21 mouse cellular contexts compared by ENCODE assay signal in the genomic region with DNA sequence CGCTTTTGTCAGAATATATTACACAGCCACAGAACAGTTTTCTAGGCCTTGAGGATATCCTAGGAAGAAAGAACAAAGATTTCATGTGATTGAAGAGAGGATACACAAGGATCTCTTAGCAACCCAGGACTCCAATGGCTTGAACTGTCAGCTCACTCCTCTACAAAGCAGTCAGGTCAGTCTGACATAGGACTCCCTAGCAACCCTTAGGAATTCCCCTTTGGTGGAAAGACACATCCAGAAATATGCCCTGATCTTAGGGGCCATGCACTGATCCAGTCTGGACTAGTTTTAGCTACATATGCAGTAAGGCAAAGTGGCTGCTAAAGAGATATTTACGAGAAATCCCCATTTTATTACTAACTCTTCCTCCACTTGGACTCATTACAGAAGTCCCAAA.
"Had no signal": no experiment of that assay in that cellular context is flagged by ENCODE, and none has a peak within 500 bp of the region (broad histone marks: within the 10 kb centered on the region; RNA-seq: fewer than 3 reads in every experiment).

No protein-coding gene starts in this region.

- DNase-seq: kidney, adult 8-10 months; kidney, postnatal 10 days; kidney, postnatal 36 days; layer of hippocampus, postnatal 36 days; liver, embryonic 13.5 days; lung, adult 2 months; lung, postnatal 14 days; lung, postnatal 4 days; right cerebral cortex, adult 18-20 months; right cerebral cortex, postnatal 14 days; right cerebral cortex, postnatal 4 days; thymus, adult 2 months; thymus, postnatal 14 days; thymus, postnatal 4 days had no signal

- H3K4me2 ChIP-seq: kidney, embryonic 15.5 days; liver, embryonic 13.5 days; midbrain, embryonic 11.5 days; neural tube, embryonic 13.5 days had no signal

- H3K27ac ChIP-seq: kidney, embryonic 15.5 days; left cerebral cortex, adult 2 months; liver, embryonic 13.5 days; neural tube, embryonic 13.5 days; stomach, postnatal 0 days had no signal

- H3K36me3 ChIP-seq: kidney, embryonic 15.5 days; liver, embryonic 13.5 days; neural tube, embryonic 13.5 days had no signal

- H3K9me3 ChIP-seq: kidney, embryonic 15.5 days; liver, embryonic 13.5 days; neural tube, embryonic 13.5 days had no signal

- H3K4me1 ChIP-seq: kidney, embryonic 15.5 days; liver, embryonic 13.5 days; neural tube, embryonic 13.5 days had no signal

- H3K4me3 ChIP-seq: kidney, embryonic 15.5 days; left cerebral cortex, adult 2 months; liver, embryonic 13.5 days; myocyte; neural tube, embryonic 13.5 days had no signal

- H3K27me3 ChIP-seq: kidney, embryonic 15.5 days; liver, embryonic 13.5 days; neural tube, embryonic 13.5 days had no signal

- ATAC-seq: midbrain, embryonic 16.5 days had no signal

- H3K9ac ChIP-seq: kidney, embryonic 15.5 days; liver, embryonic 13.5 days; neural tube, embryonic 13.5 days had no signal
